Mouse (Mus musculus): ENCODE measurements around the gene Epn3. TPM values are rescaled to one million over a fixed set of nuclear protein-coding genes. Genes with fewer than 3 reads are reported as not detected.
A peak's percentile ranks its signal among the peaks of the same experiment; 100 is the strongest.

Gene Epn3
- polyA plus RNA-seq, 1 experiment from 2014 or later, result 48.0 TPM

GRCm38 (mm10) chr11:94457001-94457400, 42.8 kb downstream of the Epn3 start:
- ChIA-PET CTCF (no interaction called here), POLR2A (no interaction called here)
- no peak for DNase-seq (ENCODE audit: low read depth, low spot score)
- in situ Hi-C loops (cut with MboI; ENCODE audit: low pct_unique_long_range_greater_than_20kb), result no loop called here
- H3K27me3 ChIP-seq, result no peaks in the 10 kb centered on the region
- no peak for ATAC-seq
- TF ChIP-seq CTCF (IDR thresholded peaks at IDR 0.05), result no peak

- ATAC-seq (no peak), DNase-seq (ENCODE audit: low read depth, low spot score) (no peak)
- TF ChIP-seq CTCF (IDR thresholded peaks at IDR 0.05), result no peak
- in situ Hi-C loops (cut with MboI; ENCODE audit: low pct_unique_long_range_greater_than_20kb), result no loop called here
- POLR2A ChIA-PET, result interaction anchor here (1.1 kb wide), 1 partner anchor 17 kb away, joined by 4 read pairs; the partner anchor contains the start of gene Cacna1g
- CTCF ChIA-PET, result interaction anchor here (1.4 kb wide), 1 partner anchor 51 kb away, joined by 3 read pairs; no protein-coding TSS in a partner anchor
- H3K27me3 ChIP-seq, result no peaks in the 10 kb centered on the region
Measured at GRCm38 (mm10) chr11:94456347-94456746, 43.4 kb downstream of the Epn3 start.

GRCm38 (mm10) chr11:94455161-94455820, 44.5 kb downstream of the Epn3 start:
- CTCF ChIA-PET, result interaction anchor here (0.7 to 1.4 kb wide), 2 partner anchors 14 to 49 kb away, joined by 3 read pairs; no protein-coding TSS in a partner anchor
- no peak for TF ChIP-seq CTCF (IDR thresholded peaks at IDR 0.05)
- POLR2A ChIA-PET, result interaction anchor here (0.6 to 1.5 kb wide), 3 partner anchors 17 to 18 kb away, joined by 3 to 4 read pairs (median 3); partner anchors contain the start of gene Cacna1g
- DNase-seq (ENCODE audit: low read depth, low spot score), result no peak
- in situ Hi-C loops (cut with MboI; ENCODE audit: low pct_unique_long_range_greater_than_20kb), result no loop called here
- no peak for ATAC-seq
- no peaks in the 10 kb centered on the region for H3K27me3 ChIP-seq

- no peaks in the 10 kb centered on the region for H3K27me3 ChIP-seq
- DNase-seq (ENCODE audit: low read depth, low spot score), result no peak
- in situ Hi-C loops (cut with MboI; ENCODE audit: low pct_unique_long_range_greater_than_20kb), result no loop called here
- ATAC-seq, result no peak
- no peak for TF ChIP-seq CTCF (IDR thresholded peaks at IDR 0.05)
- ChIA-PET POLR2A (interaction anchor here (0.6 to 1.5 kb wide), 2 partner anchors 17 to 18 kb away, joined by 3 read pairs; no protein-coding TSS in a partner anchor), CTCF (interaction anchor here (1.4 kb wide), 1 partner anchor 49 kb away, joined by 3 read pairs; no protein-coding TSS in a partner anchor)
Measured at GRCm38 (mm10) chr11:94454756-94455155, 45.0 kb downstream of the Epn3 start.

GRCm38 (mm10) chr11:94451091-94451773, 48.5 kb downstream of the Epn3 start:
- in situ Hi-C loops (cut with MboI; ENCODE audit: low pct_unique_long_range_greater_than_20kb), result no loop called here
- CTCF ChIA-PET, result no interaction called here
- POLR2A ChIA-PET, result no interaction called here
- DNase-seq (ENCODE audit: low read depth, low spot score) (no peak), ATAC-seq (no peak)
- no peak for TF ChIP-seq CTCF (IDR thresholded peaks at IDR 0.05)
- H3K27me3 ChIP-seq, result no peaks in the 10 kb centered on the region

- in situ Hi-C loops (cut with MboI; ENCODE audit: low pct_unique_long_range_greater_than_20kb), result no loop called here
- ChIA-PET CTCF (no interaction called here), POLR2A (no interaction called here)
- no peak for TF ChIP-seq CTCF (IDR thresholded peaks at IDR 0.05)
- ATAC-seq (no peak), DNase-seq (ENCODE audit: low read depth, low spot score) (no peak)
- H3K27me3 ChIP-seq, result no peaks in the 10 kb centered on the region
Measured at GRCm38 (mm10) chr11:94449886-94450285, 49.9 kb downstream of the Epn3 start.

- no peaks in the 10 kb centered on the region for H3K27me3 ChIP-seq
Measured at GRCm38 (mm10) chr11:94449239-94449638, 50.5 kb downstream of the Epn3 start.

GRCm38 (mm10) chr11:94447017-94447416, 52.8 kb downstream of the Epn3 start:
- POLR2A ChIA-PET, result no interaction called here
- CTCF ChIA-PET, result interaction anchor here (0.7 kb wide), 1 partner anchor 41 kb away, joined by 3 read pairs; no protein-coding TSS in a partner anchor
- ATAC-seq (no peak), DNase-seq (ENCODE audit: low read depth, low spot score) (no peak)
- in situ Hi-C loops (cut with MboI; ENCODE audit: low pct_unique_long_range_greater_than_20kb), result no loop called here
- no peak for TF ChIP-seq CTCF (IDR thresholded peaks at IDR 0.05)
- no peaks in the 10 kb centered on the region for H3K27me3 ChIP-seq

More at GRCm38 (mm10) chr11:94449239-94449638, 50.5 kb downstream of the Epn3 start:
- ATAC-seq (no peak), DNase-seq (ENCODE audit: low read depth, low spot score) (no peak)
- in situ Hi-C loops (cut with MboI; ENCODE audit: low pct_unique_long_range_greater_than_20kb), result no loop called here
- TF ChIP-seq CTCF (IDR thresholded peaks at IDR 0.05), result no peak
- POLR2A ChIA-PET, result no interaction called here
- CTCF ChIA-PET, result no interaction called here

- no peak for ATAC-seq
- POLR2A ChIA-PET, result no interaction called here
Measured at GRCm38 (mm10) chr11:94445300-94445699, 54.5 kb downstream of the Epn3 start.

GRCm38 (mm10) chr11:94444829-94445228, 54.9 kb downstream of the Epn3 start:
- in situ Hi-C loops (cut with MboI; ENCODE audit: low pct_unique_long_range_greater_than_20kb), result no loop called here
- H3K27me3 ChIP-seq, result no peaks in the 10 kb centered on the region
- ATAC-seq, result no peak

More at GRCm38 (mm10) chr11:94445300-94445699, 54.5 kb downstream of the Epn3 start:
- DNase-seq (ENCODE audit: low read depth, low spot score), result peak; percentile 47
- TF ChIP-seq CTCF (IDR thresholded peaks at IDR 0.05), result no peak
- in situ Hi-C loops (cut with MboI; ENCODE audit: low pct_unique_long_range_greater_than_20kb), result no loop called here
- no peaks in the 10 kb centered on the region for H3K27me3 ChIP-seq
- CTCF ChIA-PET, result interaction anchor here (1.2 to 1.3 kb wide), 2 partner anchors 41 kb away, joined by 3 to 4 read pairs; no protein-coding TSS in a partner anchor

GRCm38 (mm10) chr11:94441752-94442151, 58.0 kb downstream of the Epn3 start:
- no peaks in the 10 kb centered on the region for H3K27me3 ChIP-seq
- TF ChIP-seq CTCF (IDR thresholded peaks at IDR 0.05), result no peak
- ChIA-PET CTCF (no interaction called here), POLR2A (no interaction called here)
- DNase-seq (ENCODE audit: low read depth, low spot score) (no peak), ATAC-seq (no peak)
- in situ Hi-C loops (cut with MboI; ENCODE audit: low pct_unique_long_range_greater_than_20kb), result no loop called here

More at GRCm38 (mm10) chr11:94444829-94445228, 54.9 kb downstream of the Epn3 start:
- DNase-seq (ENCODE audit: low read depth, low spot score), result no peak
- ChIA-PET POLR2A (interaction anchor here (0.6 kb wide), 1 partner anchor 329 kb away, joined by 4 read pairs; no protein-coding TSS in a partner anchor), CTCF (interaction anchor here (1.2 to 1.3 kb wide), 2 partner anchors 40 to 42 kb away, joined by 3 to 4 read pairs; no protein-coding TSS in a partner anchor)
- no peak for TF ChIP-seq CTCF (IDR thresholded peaks at IDR 0.05)
